Mouse (Mus musculus) C2C12 (cell line): ENCODE results near the gene Ubap2.

Source experiments
- CEBPB ChIP-seq: IDR thresholded peaks from one replicate; pipeline ENCODE4 v1.6.1; 2011; ENCODE audit warnings: low read depth, mild to moderate bottlenecking, control low read depth, moderate library complexity
- CTCF ChIP-seq: IDR thresholded peaks from one replicate; pipeline ENCODE4 v1.5.1; 2011; ENCODE audit not compliant: control insufficient read depth, insufficient read depth, insufficient read length
- FOSL1 ChIP-seq: IDR thresholded peaks from one replicate; pipeline ENCODE4 v1.8.0; 2011; ENCODE audit warnings: mild to moderate bottlenecking, low read length; ENCODE audit not compliant: poor library complexity, insufficient read depth, severe bottlenecking
- MYOG ChIP-seq: IDR thresholded peaks from one replicate; pipeline ENCODE4 v1.6.1; 2011; ENCODE audit not compliant: control insufficient read depth, insufficient read length; ENCODE audit errors: extremely low read depth
- USF1 ChIP-seq: IDR thresholded peaks from one replicate; pipeline ENCODE4 v1.6.1; 2011; ENCODE audit warnings: low read depth, mild to moderate bottlenecking, control low read depth, moderate library complexity

GRCm38 (mm10) chr4:41202135-41202534, 72.8 kb downstream of the Ubap2 start:
- TF ChIP-seq CTCF (no peak), CEBPB (no peak), USF1 (no peak), FOSL1 (no peak), MYOG (no peak)
